Mouse (Mus musculus): Measurements from ENCODE around the gene Evc.

- TF ChIP-seq CTCF (IDR thresholded peaks at IDR 0.05; ENCODE audit: low read depth, low read length) = no peak
- no peak for TF ChIP-seq POLR2A (IDR thresholded peaks at IDR 0.05; ENCODE audit: extremely low read depth, insufficient read depth, low read length)
These were observed 82.2 kb downstream of the Evc start for GRCm38 (mm10) chr5:37254523-37254922.

Data from liver, adult 2 months (tissue).